Mouse (Mus musculus) neural tube, embryonic 14.5 days (tissue): Measurements from ENCODE around the gene Rai14. TPM values are rescaled to one million over a fixed set of nuclear protein-coding genes. Genes with fewer than 3 reads are reported as not detected.

Source experiments
- ATAC-seq: fragments of 200-750 bp; cut with Nextera tagmentation; 2 replicates; pipeline ENCODE4 v1.8.0; 2017; ENCODE audit warnings: low read depth, mild to moderate bottlenecking, moderate TSS enrichment, moderate library complexity
- H3K27ac ChIP-seq: fragments of 300-500 bp; sonication (generic); 2 replicates; pipeline ENCODE4 v1.5.1; 2014; ENCODE audit warnings: low read depth, mild to moderate bottlenecking, control low read depth, low read length, moderate library complexity, mixed read lengths
- H3K27me3 ChIP-seq: fragments of 300-500 bp; sonication (generic); 2 replicates; pipeline ENCODE4 v1.6.1; 2014; ENCODE audit warnings: low read length; ENCODE audit not compliant: control insufficient read depth, insufficient read depth
- H3K36me3 ChIP-seq: fragments of 300-500 bp; sonication (generic); 2 replicates; pipeline ENCODE4 v1.6.1; 2014; ENCODE audit warnings: low read length, mixed read lengths; ENCODE audit not compliant: control insufficient read depth, insufficient read depth
- H3K4me1 ChIP-seq: fragments of 300-500 bp; sonication (generic); 2 replicates; pipeline ENCODE4 v1.6.1; 2014; ENCODE audit warnings: low read length; ENCODE audit not compliant: control insufficient read depth, insufficient read depth
- H3K4me2 ChIP-seq: fragments of 300-500 bp; sonication (generic); 2 replicates; pipeline ENCODE4 v1.6.1; 2014; ENCODE audit warnings: mild to moderate bottlenecking, low read depth, low read length, control low read depth
- H3K4me3 ChIP-seq: fragments of 300-500 bp; sonication (generic); 2 replicates; pipeline ENCODE4 v1.5.1; 2014; ENCODE audit warnings: low read depth, low read length, control low read depth, mixed read lengths
- H3K9ac ChIP-seq: fragments of 300-500 bp; sonication (generic); replicated peaks from 2 replicates; pipeline ENCODE4 v1.6.1; 2014; ENCODE audit warnings: low read depth, mild to moderate bottlenecking, control low read depth, low read length, mixed read lengths
- H3K9me3 ChIP-seq: fragments of 300-500 bp; sonication (generic); 2 replicates; pipeline ENCODE4 v1.6.1; 2016; ENCODE audit warnings: low read length; ENCODE audit not compliant: control insufficient read depth
- WGBS: fragments of 180-500 bp; shearing (Covaris S2); extraction: QIAGEN DNeasy Blood & Tissue Kit; methylation state at CpG from one replicate; pipeline ENCODE4 v1.1.7; 2014; 5-methylcytosine and 5-hydroxymethylcytosine counted together
- polyA plus RNA-seq: library from polyadenylated mRNA; unstranded; fragments of >200 nt; fragmentation: Nextera tagmentation; extraction: Ambion mirVana; gene quantifications from 2 replicates; pipeline ENCODE4 v1.2.1, GENCODE M21; 2014

Gene Rai14
- polyA plus RNA-seq, 1 experiment from 2014 or later = 10.0 TPM

DNA sequence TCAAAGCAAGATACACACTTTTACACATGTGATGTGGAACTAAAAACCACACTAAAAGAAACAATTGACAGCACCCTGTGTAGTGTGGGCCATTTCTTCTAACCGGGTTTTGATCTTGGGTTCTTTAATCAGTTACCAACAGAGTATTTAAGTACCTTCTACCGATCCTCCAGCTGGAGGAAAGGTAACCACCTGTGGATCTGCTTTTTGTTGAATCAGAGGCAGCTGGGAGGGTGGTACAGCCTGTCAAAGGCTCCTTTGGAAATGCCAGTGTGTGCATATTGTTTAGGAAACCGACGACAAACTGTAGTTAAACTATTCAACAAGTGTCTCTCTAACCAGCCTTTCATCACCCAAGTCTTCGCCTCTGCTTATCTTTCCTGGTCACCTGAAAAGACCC is 1.5 kb upstream of the Rai14 start:
- WGBS = 12% methylated on average over 5 of the region's 5 CpGs
- Histone ChIP-seq H3K27me3 (no peaks in the 10 kb centered on the region), H3K36me3 (no peaks in the 10 kb centered on the region), H3K9me3 (no peaks in the 10 kb centered on the region), H3K9ac (no peak overlapping the region), H3K4me1 (peaks cover 2% of the 10 kb centered on the region; the same call in 1 of the 2 replicates), H3K4me2 (no peak overlapping the region), H3K27ac (no peak overlapping the region), H3K4me3 (no peak overlapping the region)
- no peak for ATAC-seq

DNA sequence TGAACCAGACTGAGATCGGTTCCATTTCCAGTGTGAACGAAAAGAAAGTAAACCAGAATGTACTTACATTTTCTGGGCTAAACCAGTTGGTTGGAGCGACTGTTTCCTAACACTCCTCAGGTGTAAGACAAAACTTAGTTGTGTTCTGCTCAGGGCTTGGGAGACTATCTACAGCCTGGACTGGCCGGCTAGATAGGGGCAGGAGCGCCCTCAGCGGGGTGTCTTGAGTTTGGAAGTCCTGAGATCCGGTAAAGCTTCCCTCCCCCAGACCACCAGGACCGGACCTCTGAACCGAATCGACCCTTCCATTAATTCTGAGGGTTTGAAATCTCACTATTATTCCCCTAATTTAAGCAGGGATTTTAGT is 698 bp upstream of the Rai14 start:
- no peaks in the 10 kb centered on the region for H3K27me3 ChIP-seq
- 0% methylated on average over 10 of the region's 10 CpGs for WGBS
- H3K4me3 ChIP-seq = peak overlapping the region; percentile 82
- H3K9ac ChIP-seq = peak overlapping the region; percentile 81; the same call in 1 of the 2 replicates
- peak; percentile 35; the same call in 1 of the 2 replicates for ATAC-seq
- no peaks in the 10 kb centered on the region for H3K9me3 ChIP-seq
- no peaks in the 10 kb centered on the region for H3K36me3 ChIP-seq
- peak overlapping the region; percentile 95 for H3K4me2 ChIP-seq
- H3K27ac ChIP-seq = peak overlapping the region; percentile 48
- peaks cover 2% of the 10 kb centered on the region; the same call in 1 of the 2 replicates for H3K4me1 ChIP-seq

DNA sequence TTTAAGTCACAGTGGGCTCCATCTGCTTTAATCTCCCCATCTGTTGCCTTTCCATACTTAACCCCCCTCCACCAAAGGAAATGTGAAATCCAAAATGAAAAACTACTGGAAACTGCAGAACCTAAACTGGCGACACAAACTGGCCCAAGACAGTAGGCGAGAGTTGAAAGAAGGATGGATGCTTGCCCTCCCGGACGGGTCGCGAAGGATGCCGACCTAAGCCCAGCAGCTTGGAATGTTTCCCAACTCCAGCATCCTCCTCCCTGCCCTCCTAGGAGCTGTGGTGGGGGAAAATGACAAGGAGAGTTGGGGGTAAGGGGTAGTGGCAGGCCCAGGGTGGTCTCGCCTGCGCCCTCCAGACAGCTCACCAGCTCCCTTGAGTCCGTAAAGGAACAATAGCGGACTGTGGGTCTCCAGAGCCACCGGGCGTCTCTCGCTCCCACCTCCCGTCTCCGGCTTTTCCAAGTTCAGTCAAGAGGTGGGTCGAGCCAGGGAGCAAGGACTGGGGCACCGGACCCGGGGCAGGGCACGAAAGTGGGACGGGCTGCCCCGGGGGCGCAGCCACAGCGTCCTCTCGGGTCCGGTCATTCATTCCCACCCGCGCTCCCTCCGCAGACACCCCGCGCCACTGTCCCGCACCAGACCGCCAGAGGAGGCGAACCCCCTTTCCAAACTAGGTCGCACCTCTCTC is 653 bp downstream of the Rai14 start:
- no peaks in the 10 kb centered on the region for H3K36me3 ChIP-seq
- no peaks in the 10 kb centered on the region for H3K9me3 ChIP-seq
- H3K27ac ChIP-seq = peak overlapping the region; percentile 52
- H3K9ac ChIP-seq = peak overlapping the region; percentile 81
- H3K4me1 ChIP-seq = peaks cover 2% of the 10 kb centered on the region; the same call in 1 of the 2 replicates
- H3K4me2 ChIP-seq = peak overlapping the region; percentile 95
- peak overlapping the region; percentile 82 for H3K4me3 ChIP-seq
- ATAC-seq = peak; percentile 65
- no peaks in the 10 kb centered on the region for H3K27me3 ChIP-seq
- WGBS = under 1% methylated on average over 32 of the region's 35 CpGs

DNA sequence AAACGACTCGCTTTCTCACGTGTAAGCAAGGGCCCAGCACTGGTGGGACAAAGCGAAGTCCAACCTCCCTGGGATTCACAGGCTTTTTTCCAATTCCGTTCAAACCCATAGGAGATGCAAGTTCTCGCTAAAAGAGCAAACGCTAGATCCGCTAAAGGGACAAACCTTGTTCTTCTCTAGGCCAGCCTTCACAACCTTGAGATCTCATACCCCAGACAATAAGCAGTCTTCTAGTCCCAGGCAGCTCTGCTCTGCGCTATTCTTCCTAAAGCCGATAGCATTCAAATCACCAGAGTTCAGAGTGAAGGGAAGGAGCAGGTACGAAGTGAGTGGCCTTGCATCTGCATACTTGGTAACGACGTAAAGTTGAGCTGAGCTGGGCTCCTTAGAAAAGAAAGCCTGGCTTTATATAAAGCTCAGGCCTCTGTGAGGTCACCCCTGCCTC is 1.2 kb downstream of the Rai14 start:
- H3K27me3 ChIP-seq = no peaks in the 10 kb centered on the region
- peak overlapping the region; percentile 81 for H3K9ac ChIP-seq
- H3K9me3 ChIP-seq = no peaks in the 10 kb centered on the region
- H3K4me2 ChIP-seq = peak overlapping the region; percentile 95
- no peaks in the 10 kb centered on the region for H3K36me3 ChIP-seq
- WGBS = 2% methylated on average over 13 of the region's 13 CpGs
- ATAC-seq = no peak; the same call in 1 of the 2 replicates
- peak overlapping the region; percentile 82 for H3K4me3 ChIP-seq
- no peak overlapping the region for H3K27ac ChIP-seq
- H3K4me1 ChIP-seq = peaks cover 2% of the 10 kb centered on the region; the same call in 1 of the 2 replicates

DNA sequence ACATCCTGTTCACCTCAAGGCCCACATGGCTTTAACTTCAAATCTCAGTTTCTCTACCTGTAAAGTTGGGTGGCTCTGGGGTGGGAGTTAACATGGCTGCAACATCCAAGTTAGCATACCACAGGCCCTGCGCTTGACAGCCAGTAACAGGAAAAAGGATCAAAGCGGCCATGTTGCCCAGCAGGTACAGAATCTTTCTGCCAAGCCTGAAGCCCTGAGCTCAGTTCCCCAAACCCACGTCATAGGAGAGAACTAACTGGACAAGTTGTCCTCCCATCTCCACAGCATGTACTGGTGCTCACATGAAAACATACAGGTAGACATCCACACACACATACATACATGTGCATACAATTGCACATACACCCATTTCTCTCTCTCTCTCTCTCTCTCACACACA is 2.1 kb downstream of the Rai14 start:
- Histone ChIP-seq H3K27ac (no peak overlapping the region), H3K4me3 (no peak overlapping the region), H3K9me3 (no peaks in the 10 kb centered on the region), H3K9ac (no peak overlapping the region), H3K36me3 (no peaks in the 10 kb centered on the region), H3K4me1 (peaks cover 2% of the 10 kb centered on the region; the same call in 1 of the 2 replicates), H3K27me3 (no peaks in the 10 kb centered on the region), H3K4me2 (peak overlapping the region; percentile 95)
- WGBS = 77% methylated on average over 3 of the region's 3 CpGs
- ATAC-seq = no peak

GRCm38 (mm10) chr15:10711231-10711630 is 3.2 kb downstream of the Rai14 start:
- Histone ChIP-seq H3K4me3 (no peak overlapping the region), H3K4me1 (peaks cover 2% of the 10 kb centered on the region; the same call in 1 of the 2 replicates), H3K36me3 (no peaks in the 10 kb centered on the region), H3K4me2 (no peak overlapping the region), H3K9me3 (no peaks in the 10 kb centered on the region), H3K27me3 (no peaks in the 10 kb centered on the region), H3K9ac (no peak overlapping the region), H3K27ac (no peak overlapping the region)
- WGBS = 48% methylated on average over 6 of the region's 6 CpGs
- ATAC-seq = no peak

DNA sequence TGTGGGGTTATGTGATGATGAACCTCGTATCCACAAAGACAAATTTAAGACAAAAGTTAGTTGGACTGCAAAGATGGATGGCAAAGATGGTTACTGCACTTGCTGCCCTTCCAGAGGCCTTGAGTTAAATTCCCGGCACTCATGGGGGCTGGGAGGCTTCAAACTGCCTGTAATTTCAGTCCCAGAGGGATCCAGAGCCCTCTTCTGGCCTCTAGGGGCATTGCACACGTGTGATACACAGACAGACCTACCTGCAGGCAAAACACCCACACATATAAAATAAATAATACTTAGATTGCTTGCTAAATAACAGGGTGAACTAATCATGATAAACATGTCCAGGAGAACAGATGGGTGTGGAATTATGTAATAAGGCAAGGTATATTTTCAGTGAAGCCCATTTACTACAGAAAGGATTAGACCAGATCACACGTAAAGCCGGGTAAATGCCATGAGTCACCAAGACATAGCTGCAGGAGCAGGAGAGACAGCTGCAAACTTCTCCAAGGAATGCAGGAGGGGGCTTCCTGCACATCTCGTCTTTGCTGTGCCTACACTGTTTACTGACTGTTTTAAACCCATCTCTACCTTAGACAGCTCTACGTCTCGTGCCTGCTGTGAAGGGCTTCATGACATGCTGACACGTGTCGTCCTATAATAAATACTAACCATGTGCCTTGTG is 5.7 kb downstream of the Rai14 start:
- no peak for ATAC-seq
- Histone ChIP-seq H3K4me3 (no peak overlapping the region), H3K4me2 (no peak overlapping the region), H3K27me3 (no peaks in the 10 kb centered on the region), H3K4me1 (peaks cover 2% of the 10 kb centered on the region; the same call in 1 of the 2 replicates), H3K9ac (no peak overlapping the region), H3K36me3 (no peaks in the 10 kb centered on the region), H3K9me3 (no peaks in the 10 kb centered on the region), H3K27ac (no peak overlapping the region)
- WGBS = 89% methylated on average over 10 of the region's 10 CpGs

DNA sequence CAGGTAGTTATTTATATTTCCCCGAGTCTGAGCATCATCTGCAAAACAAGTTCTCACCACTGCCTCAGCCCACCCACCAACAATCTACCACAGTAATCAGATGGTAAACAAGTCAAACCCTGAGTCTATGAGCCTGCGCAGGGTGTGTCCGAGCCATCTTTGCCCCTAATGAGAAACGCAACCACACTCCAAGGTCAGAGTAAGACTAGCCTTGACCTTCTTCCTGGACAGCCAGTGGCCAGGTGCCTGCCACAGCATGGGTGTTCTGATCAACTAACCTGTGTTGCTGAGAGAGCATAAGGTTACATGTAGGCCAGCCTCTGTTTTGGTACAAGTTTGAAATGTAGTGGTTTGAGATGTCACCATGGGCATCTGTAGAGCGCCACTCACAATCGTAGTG is 7.3 kb downstream of the Rai14 start:
- Histone ChIP-seq H3K9ac (no peak overlapping the region), H3K36me3 (no peaks in the 10 kb centered on the region), H3K4me1 (no peaks in the 10 kb centered on the region), H3K27ac (no peak overlapping the region), H3K4me2 (no peak overlapping the region), H3K4me3 (no peak overlapping the region), H3K9me3 (no peaks in the 10 kb centered on the region), H3K27me3 (no peaks in the 10 kb centered on the region)
- ATAC-seq = no peak
- WGBS = 95% methylated on average over 6 of the region's 6 CpGs

GRCm38 (mm10) chr15:10706414-10706813 is 8.0 kb downstream of the Rai14 start:
- ATAC-seq = no peak
- Histone ChIP-seq H3K4me3 (no peak overlapping the region), H3K27me3 (no peaks in the 10 kb centered on the region), H3K27ac (no peak overlapping the region), H3K9ac (no peak overlapping the region), H3K4me1 (no peaks in the 10 kb centered on the region), H3K36me3 (no peaks in the 10 kb centered on the region), H3K9me3 (no peaks in the 10 kb centered on the region), H3K4me2 (no peak overlapping the region)
- 69% methylated on average over 8 of the region's 8 CpGs for WGBS
